Mouse (Mus musculus): ENCODE data around the gene Tert.

- TF ChIP-seq FLI1 (IDR thresholded peaks at IDR 0.05; ENCODE audit: low read length) (no peak), GATA1 (IDR thresholded peaks at IDR 0.05; ENCODE audit: borderline replicate concordance, low read length) (no peak)
These were observed 58.8 kb downstream of the Tert start for GRCm38 (mm10) chr13:73685502-73685901.
